Mouse (Mus musculus): ENCODE results near the gene Gm21409. TPM values are rescaled to one million over a fixed set of nuclear protein-coding genes. Genes with fewer than 3 reads are reported as not detected.
"Not testable (repeated sequence)": the region's sequence is repeated elsewhere in the genome, so short reads cannot be mapped to it uniquely, and the experiment has no call there.

Gm21409 gene
- not detected in 2 replicates for total RNA-seq (2021)
- long read RNA-seq: 0 reads

DNA sequence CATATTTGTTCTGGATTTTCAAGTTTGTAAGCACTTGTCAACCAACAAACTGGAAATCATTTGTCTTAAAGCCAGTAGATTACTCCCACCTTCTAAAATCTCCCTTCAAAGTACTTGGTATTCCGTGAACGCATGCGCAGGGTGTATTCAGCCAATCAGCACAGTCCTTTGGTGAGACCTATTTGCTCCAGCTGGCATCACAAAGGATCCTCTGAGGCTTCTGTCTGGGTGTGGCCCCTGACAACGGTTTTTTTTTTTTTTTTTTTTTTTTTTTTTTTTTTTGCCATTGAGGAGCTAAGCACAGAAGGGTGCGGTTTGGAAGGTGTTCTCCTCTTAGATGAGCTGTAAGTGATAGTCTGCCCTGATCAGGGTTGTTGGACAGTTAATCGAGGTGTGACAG is at the start of gene Gm21409:
Gm21409 (plus strand) TSS at position 301 of the 400 bp plus-strand sequence.
- DNase-seq: not testable (repeated sequence)

Other genes with a start within 250 kb of the Gm21409 start
- not detected in 2 replicates for gene Gm21394, start 181.8 kb upstream of the Gm21409 start, total RNA-seq (2021)

Data from adrenal gland, postnatal 25 days (tissue).